Mouse (Mus musculus) layer of hippocampus, adult 8-10 months (tissue): ENCODE measurements at regions not wholly inside any gene's neighbourhood (a gene's known extent, or its start where the extent isn't known, plus 50 kb on each side); places are given as distances from the start of the nearest gene placed in this dataset.

ENCODE experiments used
- DNase-seq, 2 experiments: peaks; one replicate each; pipeline ENCODE4 v3.0.0; 2022; ENCODE audit warnings: low spot score in 2 of 2
- microRNA-seq, 2 experiments: library from miRNA; unstranded; fragments of <30 nt; microRNA quantifications; one replicate each; pipeline ENCODE4 v1.2.0; 2022

DNA sequence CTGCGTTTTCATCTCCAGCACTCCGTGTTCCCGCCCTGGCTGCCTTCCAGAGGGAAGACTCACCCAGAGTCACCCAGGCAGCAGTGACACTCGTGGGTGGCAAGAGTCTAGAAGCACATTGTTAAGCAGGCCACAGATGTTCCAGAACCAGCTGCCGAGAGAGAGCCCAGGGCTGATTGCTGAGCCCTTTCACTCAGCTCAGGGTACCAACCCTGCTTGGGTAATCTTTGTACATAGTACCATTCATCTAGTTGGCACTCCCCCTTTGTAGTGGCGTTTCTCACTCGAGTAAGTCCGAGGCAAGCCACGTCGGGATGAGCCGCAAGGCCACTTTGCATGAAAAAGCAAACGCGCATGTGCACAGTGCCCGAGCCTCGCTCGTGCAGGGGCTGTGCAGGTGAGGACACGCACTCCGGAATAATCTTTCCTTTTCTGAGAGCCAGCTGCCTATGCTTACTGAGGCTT is 156.9 kb downstream of the Zfp281 start:
- no peak for DNase-seq

GRCm38 (mm10) chr1:136782261-136782660 is 157.6 kb downstream of the Zfp281 start:
- DNase-seq, result no peak

GRCm38 (mm10) chr1:136784178-136784577 is 159.5 kb downstream of the Zfp281 start:
- no peak for DNase-seq

GRCm38 (mm10) chr1:136788979-136789513 is 164.3 kb downstream of the Zfp281 start:
- no peak for DNase-seq

DNA sequence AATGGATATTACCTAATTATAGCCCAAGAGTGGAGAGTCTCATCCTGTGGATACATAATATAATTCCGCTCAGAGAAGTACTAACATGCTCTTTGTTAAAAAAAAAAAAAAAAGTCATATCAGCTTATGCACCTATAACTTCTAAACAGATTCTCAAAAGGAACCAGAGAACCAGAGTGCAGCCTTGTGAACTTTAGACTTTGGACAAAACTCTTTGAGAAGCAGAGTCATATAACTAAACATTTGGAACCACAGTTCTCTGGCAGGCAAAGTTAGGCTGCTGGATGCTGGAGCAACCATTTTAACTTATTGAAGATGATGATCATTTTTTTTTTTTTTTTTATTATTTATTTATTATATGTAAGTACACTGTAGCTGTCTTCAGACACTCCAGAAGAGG is 166.9 kb downstream of the Zfp281 start:
- no peak for DNase-seq

Small RNA genes lying in the stretch of these regions (microRNA-seq; reads per million reads assigned to microRNA genes)
- gene Gm22132, result 0 reads per million in 2 experiments
